Mouse (Mus musculus) liver, postnatal 0 days (tissue): Measurements from ENCODE around the gene Fbf1. TPM values are rescaled to one million over a fixed set of nuclear protein-coding genes. Genes with fewer than 3 reads are reported as not detected.

ENCODE experiments used
- ATAC-seq: fragments of 200-750 bp; cut with Nextera tagmentation; 2 replicates; pipeline ENCODE4 v1.8.0; 2017; ENCODE audit warnings: mild to moderate bottlenecking, moderate library complexity
- DNase-seq: peaks from one replicate; pipeline ENCODE4 v3.0.0-alpha.2; 2016
- H3K27ac ChIP-seq: fragments of 300-500 bp; sonication (generic); 2 replicates; pipeline ENCODE4 v1.5.1; 2014; ENCODE audit warnings: antibody characterized with exemption, moderate library complexity, mild to moderate bottlenecking, low read depth
- H3K27me3 ChIP-seq: fragments of 300-500 bp; sonication (generic); 2 replicates; pipeline ENCODE4 v1.6.1; 2014; ENCODE audit warnings: low read length, control low read depth, mixed read lengths; ENCODE audit not compliant: insufficient read depth
- H3K36me3 ChIP-seq: fragments of 300-500 bp; sonication (generic); replicated peaks from 2 replicates; pipeline ENCODE4 v1.6.1; 2014; ENCODE audit warnings: mild to moderate bottlenecking, control low read depth, low read length, moderate library complexity, mixed read lengths; ENCODE audit not compliant: insufficient read depth
- H3K4me1 ChIP-seq: fragments of 300-500 bp; sonication (generic); 2 replicates; pipeline ENCODE4 v1.6.1; 2014; ENCODE audit warnings: antibody characterized with exemption, mild to moderate bottlenecking, control low read depth; ENCODE audit not compliant: insufficient read depth
- H3K4me2 ChIP-seq: fragments of 300-500 bp; sonication (generic); 2 replicates; pipeline ENCODE4 v1.6.1; 2014; ENCODE audit warnings: low read depth, mild to moderate bottlenecking, low read length, moderate library complexity, mixed read lengths
- H3K4me3 ChIP-seq: fragments of 300-500 bp; sonication (generic); 2 replicates; pipeline ENCODE4 v1.5.1; 2014; ENCODE audit warnings: low read depth, low read length
- H3K9ac ChIP-seq: fragments of 300-500 bp; sonication (generic); replicated peaks from 2 replicates; pipeline ENCODE4 v1.6.1; 2014; ENCODE audit warnings: mild to moderate bottlenecking, moderate library complexity
- H3K9me3 ChIP-seq: fragments of 300-500 bp; sonication (generic); 2 replicates; pipeline ENCODE4 v1.6.1; 2016; ENCODE audit warnings: mild to moderate bottlenecking, control low read depth, low read length, mixed read lengths
- CTCF ChIP-seq: sonication (generic); IDR thresholded peaks from 2 replicates; pipeline ENCODE4 v1.5.1; 2016; ENCODE audit warnings: antibody characterized with exemption, low read depth
- EP300 ChIP-seq: IDR thresholded peaks from 2 replicates; pipeline ENCODE4 v1.6.1; 2016; ENCODE audit warnings: antibody characterized with exemption, low read depth, mild to moderate bottlenecking
- WGBS: fragments of 180-500 bp; shearing (Covaris S2); extraction: QIAGEN DNeasy Blood & Tissue Kit; methylation state at CpG from one replicate; pipeline ENCODE4 v1.1.7; 2014; ENCODE audit not compliant: insufficient replicate concordance; 5-methylcytosine and 5-hydroxymethylcytosine counted together
- polyA plus RNA-seq: library from polyadenylated mRNA; unstranded; fragments of >200 nt; fragmentation: Nextera tagmentation; extraction: Ambion mirVana; gene quantifications from 2 replicates; pipeline ENCODE4 v1.2.1, GENCODE M21; 2015

Fbf1 gene
- polyA plus RNA-seq, 1 experiment from 2014 or later = 2.3 TPM

GRCm38 (mm10) chr11:116162146-116162545 is 5.8 kb downstream of the Fbf1 start:
- H3K4me2 ChIP-seq = no peak overlapping the region

GRCm38 (mm10) chr11:116161312-116161711 is 6.7 kb downstream of the Fbf1 start:
- TF ChIP-seq EP300 = no peak
- TF ChIP-seq CTCF = no peak
- H3K27ac ChIP-seq = no peak overlapping the region
- H3K9ac ChIP-seq = no peak overlapping the region
- no peaks in the 10 kb centered on the region for H3K27me3 ChIP-seq
- DNase-seq = no peak
- H3K4me2 ChIP-seq = no peak overlapping the region
- H3K4me3 ChIP-seq = no peak overlapping the region
- H3K9me3 ChIP-seq = no peaks in the 10 kb centered on the region
- peaks cover 15% of the 10 kb centered on the region for H3K36me3 ChIP-seq
- H3K4me1 ChIP-seq = no peaks in the 10 kb centered on the region
- 67% methylated on average over 12 of the region's 12 CpGs for WGBS
- ATAC-seq = no peak

More at GRCm38 (mm10) chr11:116162146-116162545, 5.8 kb downstream of the Fbf1 start:
- ATAC-seq (no peak), DNase-seq (no peak)
- no peaks in the 10 kb centered on the region for H3K27me3 ChIP-seq
- 77% methylated on average over 10 of the region's 10 CpGs for WGBS
- peaks cover 6% of the 10 kb centered on the region for H3K4me1 ChIP-seq
- TF ChIP-seq CTCF (no peak), EP300 (no peak)
- no peak overlapping the region for H3K9ac ChIP-seq
- no peak overlapping the region for H3K4me3 ChIP-seq
- no peaks in the 10 kb centered on the region for H3K9me3 ChIP-seq
- H3K27ac ChIP-seq = no peak overlapping the region
- H3K36me3 ChIP-seq = peaks cover 15% of the 10 kb centered on the region

- H3K36me3 ChIP-seq = peaks cover 33% of the 10 kb centered on the region
- no peaks in the 10 kb centered on the region for H3K9me3 ChIP-seq
- H3K27ac ChIP-seq = peak overlapping the region; percentile 55
- H3K9ac ChIP-seq = no peak overlapping the region
- H3K4me2 ChIP-seq = peak overlapping the region; percentile 26; the same call in 1 of the 2 replicates
- H3K4me1 ChIP-seq = peaks cover 14% of the 10 kb centered on the region
- 71% methylated on average over 2 of the region's 2 CpGs for WGBS
- ATAC-seq (peak; percentile 86), DNase-seq (no peak)
- no peak overlapping the region for H3K4me3 ChIP-seq
- no peaks in the 10 kb centered on the region for H3K27me3 ChIP-seq
- TF ChIP-seq CTCF = no peak
- TF ChIP-seq EP300 = no peak
Observed at GRCm38 (mm10) chr11:116150960-116151359, 17.0 kb downstream of the Fbf1 start.

GRCm38 (mm10) chr11:116149341-116149740 is 18.6 kb downstream of the Fbf1 start:
- Histone ChIP-seq H3K4me3 (no peak overlapping the region), H3K4me2 (no peak overlapping the region), H3K27me3 (no peaks in the 10 kb centered on the region), H3K9me3 (no peaks in the 10 kb centered on the region), H3K9ac (no peak overlapping the region), H3K36me3 (peaks cover 27% of the 10 kb centered on the region), H3K4me1 (peaks cover 14% of the 10 kb centered on the region), H3K27ac (no peak overlapping the region)
- ATAC-seq (no peak), DNase-seq (no peak)
- WGBS = 90% methylated on average over 6 of the region's 6 CpGs
- TF ChIP-seq EP300 (no peak), CTCF (no peak)

- no peak overlapping the region for H3K4me2 ChIP-seq
- no peak overlapping the region for H3K27ac ChIP-seq
- peaks cover 14% of the 10 kb centered on the region for H3K4me1 ChIP-seq
- H3K36me3 ChIP-seq = peaks cover 22% of the 10 kb centered on the region
- H3K27me3 ChIP-seq = no peaks in the 10 kb centered on the region
- no peak for ATAC-seq
- H3K4me3 ChIP-seq = no peak overlapping the region
- TF ChIP-seq CTCF (no peak), EP300 (no peak)
- 85% methylated on average over 20 of the region's 20 CpGs for WGBS
- DNase-seq = no peak
- no peaks in the 10 kb centered on the region for H3K9me3 ChIP-seq
- H3K9ac ChIP-seq = no peak overlapping the region
Observed at GRCm38 (mm10) chr11:116148761-116149221, 19.2 kb downstream of the Fbf1 start.

- WGBS = 80% methylated on average over 25 of the region's 25 CpGs
- no peaks in the 10 kb centered on the region for H3K27me3 ChIP-seq
- DNase-seq (no peak), ATAC-seq (no peak)
- TF ChIP-seq CTCF (no peak), EP300 (no peak)
- no peak overlapping the region for H3K4me3 ChIP-seq
- peaks cover 13% of the 10 kb centered on the region for H3K36me3 ChIP-seq
- H3K4me1 ChIP-seq = peaks cover 26% of the 10 kb centered on the region
- H3K27ac ChIP-seq = peak overlapping the region; percentile 30; the same call in 1 of the 2 replicates
- no peaks in the 10 kb centered on the region for H3K9me3 ChIP-seq
- no peak overlapping the region for H3K4me2 ChIP-seq
- H3K9ac ChIP-seq = no peak overlapping the region
Observed at GRCm38 (mm10) chr11:116146294-116146985, 21.5 kb downstream of the Fbf1 start.
